10 mouse cellular contexts compared by ENCODE assay signal in the genomic region with DNA sequence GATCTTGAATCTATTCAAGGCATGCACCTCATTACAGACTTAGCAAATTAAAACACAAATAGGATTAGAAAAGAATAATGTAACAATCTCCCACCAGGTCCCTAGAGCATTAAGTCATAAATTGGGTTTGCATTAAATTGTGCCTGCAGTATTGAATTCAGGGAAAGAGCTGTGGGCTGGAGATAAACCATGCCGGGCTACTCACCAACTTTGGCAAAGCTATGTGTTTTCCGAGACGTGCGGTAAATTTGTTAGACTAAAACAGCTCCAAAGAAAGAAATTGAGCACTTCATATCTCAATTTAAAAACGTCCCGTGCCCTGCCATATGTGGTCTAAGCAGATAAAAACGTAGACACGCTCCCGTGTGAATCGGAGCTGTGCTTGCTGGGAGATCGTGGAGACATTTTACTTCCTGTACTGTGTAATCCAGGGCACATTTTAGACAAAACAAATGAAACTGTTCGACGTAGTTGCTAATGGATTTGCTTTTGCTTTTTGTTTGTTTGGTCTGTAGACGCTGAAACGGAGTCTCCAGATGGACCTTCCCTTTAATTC.
DNase-seq lines count a peak whose midpoint lies in the region; ATAC-seq and TF ChIP-seq lines count a peak whose summit lies in the region.
"Had no signal": no experiment of that assay in that cellular context is flagged by ENCODE, and none has a peak within 500 bp of the region (broad histone marks: within the 10 kb centered on the region; RNA-seq: fewer than 3 reads in every experiment).

No protein-coding gene starts in this region.

- no peak overlapping the region for H3K9ac ChIP-seq in heart, embryonic 12.5 days
- H3K9ac ChIP-seq in embryonic facial prominence, embryonic 15.5 days: no peak overlapping the region
- no peak overlapping the region for H3K9ac ChIP-seq in midbrain, postnatal 0 days (replicated peaks; ENCODE audit: low read length, poor library complexity, severe bottlenecking)

- DNase-seq in heart, embryonic 10.5 days (ENCODE audit: low spot score): no peak
- DNase-seq in lung, adult 2 months: no peak
- DNase-seq in lung, postnatal 36 days: no peak
- peak; percentile 47 for DNase-seq in midbrain, postnatal 0 days (ENCODE audit: low spot score)
- no peak for DNase-seq in right cerebral cortex, postnatal 4 days
- no peak for DNase-seq in cerebellum, postnatal 36 days
- DNase-seq: kidney, postnatal 10 days had no signal

- no peak for ATAC-seq in heart, embryonic 12.5 days (ENCODE audit: insufficient number of reproducible peaks, low FRiP score)
- no peak for ATAC-seq in embryonic facial prominence, embryonic 15.5 days (ENCODE audit: insufficient number of reproducible peaks, low FRiP score, low TSS enrichment, low read depth)
- ATAC-seq in midbrain, postnatal 0 days (ENCODE audit: low FRiP score): no peak
- ATAC-seq: CD4-positive, CD25-positive, alpha-beta regulatory T cell, adult 4 months had no signal

- H3K36me3 ChIP-seq in heart, embryonic 12.5 days: no peaks in the 10 kb centered on the region
- no peaks in the 10 kb centered on the region for H3K36me3 ChIP-seq in heart, embryonic 10.5 days
- H3K36me3 ChIP-seq in embryonic facial prominence, embryonic 15.5 days: no peaks in the 10 kb centered on the region
- H3K36me3 ChIP-seq in midbrain, postnatal 0 days (ENCODE audit: insufficient read depth, low read length): no peaks in the 10 kb centered on the region

- TF ChIP-seq CTCF in lung, adult 2 months (IDR thresholded peaks at IDR 0.05; ENCODE audit: insufficient read depth, low read length): no peak
- TF ChIP-seq CTCF in midbrain, postnatal 0 days (IDR thresholded peaks at IDR 0.05): no peak

- no peak overlapping the region for H3K4me3 ChIP-seq in heart, embryonic 12.5 days
- no peak overlapping the region for H3K4me3 ChIP-seq in heart, embryonic 10.5 days
- H3K4me3 ChIP-seq in lung, adult 2 months (replicated peaks; ENCODE audit: extremely low read depth, low read depth, low read length): peak overlapping the region; percentile 33
- H3K4me3 ChIP-seq in embryonic facial prominence, embryonic 15.5 days (replicated peaks): no peak overlapping the region
- no peak overlapping the region for H3K4me3 ChIP-seq in midbrain, postnatal 0 days (ENCODE audit: low read depth, low read length)

- peaks cover 8% of the 10 kb centered on the region; the same call in 1 of the 2 replicates for H3K4me1 ChIP-seq in heart, embryonic 12.5 days (replicated peaks)
- H3K4me1 ChIP-seq in heart, embryonic 10.5 days: peaks cover 14% of the 10 kb centered on the region
- no peaks in the 10 kb centered on the region for H3K4me1 ChIP-seq in lung, adult 2 months (ENCODE audit: control insufficient read depth, insufficient read depth, low read length)
- H3K4me1 ChIP-seq in embryonic facial prominence, embryonic 15.5 days: peaks cover 18% of the 10 kb centered on the region; the same call in 1 of the 2 replicates
- H3K4me1 ChIP-seq in midbrain, postnatal 0 days (ENCODE audit: insufficient read depth, low read length): no peaks in the 10 kb centered on the region; the same call in 1 of the 2 replicates

- peak overlapping the region; percentile 41 for H3K4me2 ChIP-seq in heart, embryonic 12.5 days
- H3K4me2 ChIP-seq in embryonic facial prominence, embryonic 15.5 days (replicated peaks): peak overlapping the region; percentile 30
- H3K4me2 ChIP-seq in midbrain, postnatal 0 days (ENCODE audit: low read depth, low read length, poor library complexity, severe bottlenecking): peak overlapping the region; percentile 18; the same call in 1 of the 2 replicates

- H3K9me3 ChIP-seq in heart, embryonic 12.5 days (replicated peaks): no peaks in the 10 kb centered on the region
- H3K9me3 ChIP-seq in heart, embryonic 10.5 days: no peaks in the 10 kb centered on the region
- no peaks in the 10 kb centered on the region for H3K9me3 ChIP-seq in embryonic facial prominence, embryonic 15.5 days (replicated peaks)
- H3K9me3 ChIP-seq in midbrain, postnatal 0 days (ENCODE audit: low read length): no peaks in the 10 kb centered on the region

- 46% methylated on average over 15 of the region's 15 CpGs for WGBS in heart, embryonic 12.5 days
- 62% methylated on average over 15 of the region's 15 CpGs for WGBS in heart, embryonic 10.5 days
- 28% methylated on average over 15 of the region's 15 CpGs for WGBS in lung, adult 2 months
- 42% methylated on average over 15 of the region's 15 CpGs for WGBS in embryonic facial prominence, embryonic 15.5 days
- WGBS in midbrain, postnatal 0 days: 30% methylated on average over 15 of the region's 15 CpGs

- H3K27ac ChIP-seq in heart, embryonic 12.5 days (ENCODE audit: poor library complexity, severe bottlenecking): no peak overlapping the region
- H3K27ac ChIP-seq in heart, embryonic 10.5 days: no peak overlapping the region
- no peak overlapping the region for H3K27ac ChIP-seq in embryonic facial prominence, embryonic 15.5 days (replicated peaks)
- no peak overlapping the region for H3K27ac ChIP-seq in midbrain, postnatal 0 days (ENCODE audit: low read depth, low read length)

- TF ChIP-seq POLR2A in lung, adult 2 months (IDR thresholded peaks at IDR 0.05; ENCODE audit: borderline replicate concordance, extremely low read depth, low read depth, low read length): no peak

- H3K27me3 ChIP-seq in heart, embryonic 12.5 days (replicated peaks): peaks cover 3% of the 10 kb centered on the region; the same call in 1 of the 2 replicates
- H3K27me3 ChIP-seq in heart, embryonic 10.5 days (ENCODE audit: insufficient read depth, poor library complexity, severe bottlenecking): no peaks in the 10 kb centered on the region
- H3K27me3 ChIP-seq in embryonic facial prominence, embryonic 15.5 days: no peaks in the 10 kb centered on the region
- H3K27me3 ChIP-seq in midbrain, postnatal 0 days (ENCODE audit: insufficient read depth, low read length): no peaks in the 10 kb centered on the region
